Mouse (Mus musculus) mouse embryonic stem cell (cell line): Measurements from ENCODE around the gene Fbxo11.

Source experiments
- in situ Hi-C, 2 experiments: fragments of 300-500 bp; cut with MboI; formaldehyde crosslinking; loops; 1 replicate in 1 of 2; 3 replicates in 1 of 2; pipeline ENCODE4 v1.14.3; 2019 to 2020; ENCODE audit warnings: low sequenced_read_pairs in 2 of 2, low pct_unique_long_range_greater_than_20kb in 1 of 2, mixed read lengths in 1 of 2; ENCODE audit not compliant: unreplicated experiment in 1 of 2

Fbxo11 gene

GRCm38 (mm10) chr17:88065031-88065800, at the start of gene Fbxo11:
Gene Fbxo11, minus strand, starts transcription at chr17:88065291.
- in situ Hi-C loops, result no loop called here

- in situ Hi-C loops, result no loop called here
Measured at GRCm38 (mm10) chr17:88113883-88114229, 48.8 kb upstream of the Fbxo11 start.

- in situ Hi-C loops, result no loop called here
Measured at GRCm38 (mm10) chr17:88113015-88113882, 48.2 kb upstream of the Fbxo11 start.

GRCm38 (mm10) chr17:88111865-88112645, 47.0 kb upstream of the Fbxo11 start:
- in situ Hi-C loops, result no loop called here

- in situ Hi-C loops, result no loop called here
Measured at GRCm38 (mm10) chr17:88111081-88111796, 46.1 kb upstream of the Fbxo11 start.

- in situ Hi-C loops, result no loop called here
Measured at GRCm38 (mm10) chr17:88107708-88108107, 42.6 kb upstream of the Fbxo11 start.

- in situ Hi-C loops, result no loop called here
Measured at GRCm38 (mm10) chr17:88106365-88106764, 41.3 kb upstream of the Fbxo11 start.

GRCm38 (mm10) chr17:88102597-88102996, 37.5 kb upstream of the Fbxo11 start:
- in situ Hi-C loops, result no loop called here

- in situ Hi-C loops, result no loop called here
Measured at GRCm38 (mm10) chr17:88098181-88098852, 33.2 kb upstream of the Fbxo11 start.

- in situ Hi-C loops, result no loop called here
Measured at GRCm38 (mm10) chr17:88097543-88097942, 32.5 kb upstream of the Fbxo11 start.

GRCm38 (mm10) chr17:88096809-88097399, 31.8 kb upstream of the Fbxo11 start:
- in situ Hi-C loops, result no loop called here

- in situ Hi-C loops, result no loop called here
Measured at GRCm38 (mm10) chr17:88095517-88096198, 30.6 kb upstream of the Fbxo11 start.

GRCm38 (mm10) chr17:88094327-88094726, 29.2 kb upstream of the Fbxo11 start:
- in situ Hi-C loops, result no loop called here

- in situ Hi-C loops, result no loop called here
Measured at GRCm38 (mm10) chr17:88093798-88094197, 28.7 kb upstream of the Fbxo11 start.

GRCm38 (mm10) chr17:88085976-88086375, 20.9 kb upstream of the Fbxo11 start:
- in situ Hi-C loops, result no loop called here

GRCm38 (mm10) chr17:88081446-88081845, 16.4 kb upstream of the Fbxo11 start:
- in situ Hi-C loops, result no loop called here

GRCm38 (mm10) chr17:88079771-88080170, 14.7 kb upstream of the Fbxo11 start:
- in situ Hi-C loops, result no loop called here
